8 mouse cellular contexts compared by ENCODE assay signal in genomic region chr2:121357494-121357893, GRCm38 (mm10). TPM values are rescaled to one million over a fixed set of nuclear protein-coding genes. Genes with fewer than 3 reads are reported as not detected.
A peak's percentile ranks its signal among the peaks of the same experiment; 100 is the strongest.
DNase-seq lines count a peak whose midpoint lies in the region; ATAC-seq and TF ChIP-seq lines count a peak whose summit lies in the region.

Gene Ckmt1, plus strand, starts transcription at chr2:121357714.

- 0 out of 2 replicates have a peak, but pooled peaks cover 2% of the 10 kb centered on the region for H3K27me3 ChIP-seq in testis, adult 2 months (ENCODE audit: control insufficient read depth, insufficient read depth, low read length)
- peaks cover 6% of the 10 kb centered on the region for H3K27me3 ChIP-seq in neural tube, embryonic 14.5 days (ENCODE audit: control insufficient read depth, insufficient read depth, low read length)

- TF ChIP-seq POLR2A in testis, adult 2 months (IDR thresholded peaks at IDR 0.05; ENCODE audit: control insufficient read depth, low read depth, low read length) = no peak

- peak within 1 kb of the TSS; percentile 21 for H3K4me3 ChIP-seq in testis, adult 2 months (ENCODE audit: control insufficient read depth, low read depth, low read length)
- peak within 1 kb of the TSS; percentile 43 for H3K4me3 ChIP-seq in neural tube, embryonic 14.5 days (ENCODE audit: low read depth, low read length)

- DNase-seq in adrenal gland, adult 8-10 months = no peak
- no peak for DNase-seq in adrenal gland, adult 18-20 months (ENCODE audit: low spot score in 2 of 2)
- DNase-seq in testis, postnatal 10 days (ENCODE audit: low spot score) = no peak
- DNase-seq in left cerebral cortex, postnatal 14 days (ENCODE audit: low spot score in 2 of 2) = no peak
- DNase-seq in embryo, embryonic 10 days (ENCODE audit: low spot score) = no peak

- peak within 1 kb of the TSS; percentile 64 for H3K9ac ChIP-seq in neural tube, embryonic 14.5 days (replicated peaks; ENCODE audit: low read depth, low read length)

- 69% methylated on average over 5 of the region's 5 CpGs for WGBS in neural tube, embryonic 14.5 days

- peaks cover 15% of the 10 kb centered on the region for H3K4me1 ChIP-seq in testis, adult 2 months (ENCODE audit: control insufficient read depth, insufficient read depth, low read length)
- 0 out of 2 replicates have a peak, but pooled peaks cover 11% of the 10 kb centered on the region for H3K4me1 ChIP-seq in neural tube, embryonic 14.5 days (ENCODE audit: control insufficient read depth, insufficient read depth, low read length)

- H3K36me3 ChIP-seq in testis, adult 2 months (ENCODE audit: control insufficient read depth, insufficient read depth, low read length) = no peaks in the 10 kb centered on the region
- H3K36me3 ChIP-seq in neural tube, embryonic 14.5 days (ENCODE audit: control insufficient read depth, insufficient read depth, low read length) = no peaks in the 10 kb centered on the region

- no peak for ATAC-seq in neural tube, embryonic 14.5 days (ENCODE audit: low read depth)
- no peak for ATAC-seq in erythroid progenitor cell, adult 5-6 weeks (replicated peaks; ENCODE audit: low FRiP score, poor library complexity, severe bottlenecking)

- H3K9me3 ChIP-seq in neural tube, embryonic 14.5 days (ENCODE audit: control insufficient read depth, low read length) = no peaks in the 10 kb centered on the region

- no peak for TF ChIP-seq CTCF in testis, adult 2 months (IDR thresholded peaks at IDR 0.05; ENCODE audit: control insufficient read depth, insufficient read depth, insufficient replicate concordance, low read depth, low read length)

- no peak within 1 kb of the TSS for H3K27ac ChIP-seq in testis, adult 2 months (ENCODE audit: control insufficient read depth, insufficient read depth, low read depth, low read length)
- peak within 1 kb of the TSS; percentile 62; the same call in 1 of the 2 replicates for H3K27ac ChIP-seq in neural tube, embryonic 14.5 days (ENCODE audit: low read depth, low read length)

- intact Hi-C loops in left cerebral cortex, postnatal 14 days (cut with DNase I) = loop anchor here (5.0 kb wide), 1 partner anchor 60 kb away; no protein-coding TSS in a partner anchor

- H3K4me2 ChIP-seq in neural tube, embryonic 14.5 days (ENCODE audit: low read depth, low read length) = peak within 1 kb of the TSS; percentile 54

RNA-seq across cellular contexts. Expression of gene Ckmt1, which starts in this region (rescaled TPM):
- 10 to 100 TPM in 3 of 4 experiments, 1 to 10 TPM in 1; 9.9 to 15.5 (median 12.2) TPM for total RNA-seq in adrenal gland, adult 8-10 months (2022)
- total RNA-seq in adrenal gland, adult 18-20 months (2021) = 10 to 100 TPM in 1 of 2 experiments, 1 to 10 TPM in 1; 6.9 to 12.0 TPM
- polyA plus RNA-seq in testis, adult 2 months (2012; rRNA removed) = 0.31 and 1.1 TPM in 2 replicates
- 100 to 1,000 TPM; 399 to 404 TPM for total RNA-seq in left cerebral cortex, postnatal 14 days (2021)
- 83.5 and 108 TPM in 2 replicates for polyA plus RNA-seq in neural tube, embryonic 14.5 days (2014; fragmentation: Nextera tagmentation; extraction: Ambion mirVana)
- not detected in 2 replicates for total RNA-seq in erythroid progenitor cell, adult 5-6 weeks (2015; ENCODE audit: low replicate concordance)
- total RNA-seq in erythroid progenitor cell, adult 5-6 weeks (2017; ENCODE audit: low replicate concordance) = not detected in 2 replicates

Comparison
In these comparisons a context has a peak if more than half of its experiments do, and no peak if none do; other contexts are left out.
1. RNA of gene Ckmt1 (total RNA-seq): 399 to 404 TPM in left cerebral cortex, postnatal 14 days; 9.9 to 15.5 TPM in adrenal gland, adult 8-10 months, 6.9 to 12.0 TPM in adrenal gland, adult 18-20 months and not detected in erythroid progenitor cell, adult 5-6 weeks; every median in the first group is over 10 times any median in the second.
2. RNA of gene Ckmt1 (polyA plus RNA-seq): 83.5 to 108 TPM in neural tube, embryonic 14.5 days; 0.31 to 1.1 TPM in testis, adult 2 months; every median in the first group is over 10 times any median in the second.